Mouse (Mus musculus) mature B cell (primary cell): ENCODE data around the gene Rnf113a1.
"Not testable (repeated sequence)": the region's sequence is repeated elsewhere in the genome, so short reads cannot be mapped to it uniquely, and the experiment has no call there.

Experiments
- in situ Hi-C: fragments of 300-500 bp; cut with MboI; formaldehyde crosslinking; loops from 2 replicates; pipeline ENCODE4 v1.14.3; 2019

The Rnf113a1 gene

DNA sequence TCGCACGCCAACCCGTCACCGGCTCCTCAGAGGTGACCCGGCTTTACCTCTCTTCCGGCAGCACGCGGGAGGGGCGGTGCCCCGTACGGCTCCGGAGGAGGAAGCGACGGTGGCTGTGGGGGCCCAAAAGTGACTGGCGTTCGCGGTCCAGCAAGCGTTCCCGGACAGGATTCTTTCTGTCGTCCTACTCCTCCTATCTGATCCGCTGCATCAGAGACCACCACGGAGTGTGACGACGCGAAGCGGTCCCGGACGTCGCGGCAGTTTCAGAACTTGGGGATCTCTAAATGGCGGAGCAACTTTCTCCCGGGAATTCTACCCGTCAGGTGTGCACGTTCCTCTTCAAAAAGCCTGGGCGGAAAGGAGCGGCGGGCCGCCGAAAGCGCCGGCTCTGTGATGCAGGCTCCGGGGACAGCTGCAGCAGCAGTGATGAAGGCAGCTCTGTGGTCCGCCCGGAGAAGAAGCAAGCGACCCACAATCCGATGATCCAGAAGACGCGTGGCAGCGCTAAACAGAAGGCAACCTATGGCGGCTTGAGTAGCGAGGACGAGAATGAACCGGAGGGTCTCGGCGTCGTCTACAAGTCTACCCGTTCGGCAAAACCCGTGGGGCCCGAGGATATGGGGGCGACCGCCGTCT lies at the start of gene Rnf113a1, which contains the start of gene Ndufa1:
TSS of gene Rnf113a1 (plus strand) at position 141 of the 639 bp plus-strand sequence.
TSS of gene Ndufa1 (minus strand) at position 59 of the 639 bp plus-strand sequence.
- in situ Hi-C loops, result no loop called here

DNA sequence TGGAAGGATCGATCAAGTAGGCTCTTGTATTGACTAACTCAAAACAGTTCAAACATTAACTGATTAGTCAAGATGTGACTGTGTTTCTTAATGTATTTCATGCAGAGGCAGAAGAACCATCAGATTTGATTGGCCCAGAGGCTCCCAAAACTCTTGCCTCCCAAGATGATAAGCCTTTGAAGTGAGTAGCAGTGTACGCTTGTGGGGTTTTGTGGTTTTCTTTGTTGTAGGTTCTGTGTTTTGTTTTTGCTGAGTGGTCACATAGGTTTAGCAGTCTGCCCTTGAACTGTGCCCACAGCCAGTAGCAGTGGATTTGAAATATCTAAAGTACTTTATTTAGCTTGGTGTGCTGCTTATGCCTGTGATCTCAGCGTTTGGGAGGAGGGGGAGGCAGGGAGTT lies 49.3 kb upstream of the Rnf113a1 start:
- in situ Hi-C loops, result no loop called here

DNA sequence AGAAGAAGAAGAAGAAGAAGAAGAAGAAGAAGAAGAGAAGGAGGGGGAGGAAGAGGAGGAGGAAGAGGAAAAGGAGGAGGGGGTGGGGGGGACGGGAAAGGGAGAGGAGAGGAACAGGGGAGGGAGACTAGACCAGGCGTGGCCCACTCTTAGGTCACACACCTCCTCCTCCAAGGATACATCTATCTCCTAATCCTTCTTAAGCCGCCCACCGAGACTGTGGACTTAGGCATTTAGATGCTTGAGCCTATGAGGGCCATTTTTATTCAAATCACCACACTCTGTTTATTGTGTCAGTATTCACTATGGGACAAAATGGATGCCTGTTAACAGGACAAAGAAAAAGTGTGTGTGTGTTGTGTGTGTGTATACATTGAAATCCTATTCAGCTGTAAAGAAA lies 46.5 kb upstream of the Rnf113a1 start:
- in situ Hi-C loops, result not testable (repeated sequence)

- in situ Hi-C loops, result no loop called here
Measured at GRCm38 (mm10) chrX:37144954-37145353, 46.1 kb upstream of the Rnf113a1 start.

- in situ Hi-C loops, result no loop called here
Measured at GRCm38 (mm10) chrX:37157839-37158238, 33.2 kb upstream of the Rnf113a1 start.

- in situ Hi-C loops, result no loop called here
Measured at GRCm38 (mm10) chrX:37161169-37161568, 29.9 kb upstream of the Rnf113a1 start.

DNA sequence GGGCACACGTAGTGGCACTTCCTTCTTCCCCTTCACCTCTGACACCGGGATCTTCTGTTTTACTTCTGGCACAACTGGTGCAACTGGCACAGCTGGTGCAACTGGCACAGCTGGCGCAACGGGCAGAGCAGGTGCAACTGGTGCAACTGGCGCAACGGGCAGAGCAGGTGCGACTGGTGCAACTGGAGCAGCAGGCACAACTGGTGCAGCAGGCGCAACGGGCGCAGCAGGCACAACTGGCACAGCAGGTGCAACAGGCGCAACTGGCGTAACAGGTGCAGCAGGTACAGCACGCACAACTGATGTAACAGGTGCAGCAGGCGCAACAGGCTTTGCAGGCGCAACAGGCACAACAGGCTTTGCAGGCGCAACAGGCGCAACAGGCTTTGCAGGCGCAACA lies 27.9 kb upstream of the Rnf113a1 start:
- in situ Hi-C loops, result no loop called here

GRCm38 (mm10) chrX:37167085-37167484 lies 24.0 kb upstream of the Rnf113a1 start:
- in situ Hi-C loops, result no loop called here

GRCm38 (mm10) chrX:37168742-37169141 lies 22.3 kb upstream of the Rnf113a1 start, which contains the start of gene Akap14:
Gene Akap14, minus strand, starts transcription at chrX:37168842.
- in situ Hi-C loops, result no loop called here

GRCm38 (mm10) chrX:37184401-37184800 lies 6.6 kb upstream of the Rnf113a1 start:
- in situ Hi-C loops, result not testable (repeated sequence)

DNA sequence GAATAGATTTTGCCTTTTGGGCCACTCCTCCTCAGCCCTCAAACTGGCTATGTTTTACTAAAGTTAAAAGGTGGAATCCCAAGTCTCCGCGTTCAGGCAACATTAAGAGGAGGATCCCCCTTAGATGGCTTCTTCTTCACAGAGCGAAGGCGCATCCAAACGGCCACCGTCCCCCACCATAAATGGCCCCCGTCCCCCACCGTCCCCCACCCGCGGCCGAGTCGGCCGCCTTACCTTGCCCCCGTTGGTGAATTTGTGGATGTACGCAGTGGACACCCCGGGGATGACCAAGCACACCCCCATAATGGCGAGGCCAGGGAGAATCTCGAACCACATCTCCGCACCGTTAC lies 315 bp upstream of the Rnf113a1 start:
- in situ Hi-C loops, result no loop called here

GRCm38 (mm10) chrX:37191744-37192379 lies 817 bp downstream of the Rnf113a1 start:
- in situ Hi-C loops, result no loop called here

GRCm38 (mm10) chrX:37198676-37199075 lies 7.6 kb downstream of the Rnf113a1 start:
- in situ Hi-C loops, result no loop called here

DNA sequence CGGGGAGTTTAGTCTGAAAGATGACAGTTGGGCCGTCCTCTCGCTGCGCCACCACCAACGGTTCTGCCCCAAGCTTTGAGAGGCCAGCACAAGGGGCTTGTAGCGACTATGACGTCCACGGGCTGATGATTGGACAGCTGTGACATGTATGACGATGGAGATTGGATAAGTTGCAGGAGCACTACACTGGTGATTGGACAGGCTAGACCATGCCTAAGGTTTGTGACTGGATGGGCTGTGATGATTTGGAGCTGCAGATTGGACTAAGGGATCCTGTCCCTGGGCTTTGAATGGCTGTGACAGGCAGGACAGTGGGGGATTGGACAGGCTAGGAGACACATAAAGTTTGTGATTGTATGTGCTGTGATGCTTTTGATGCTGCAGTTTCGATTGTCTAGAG lies 19.9 kb downstream of the Rnf113a1 start, which contains the start of gene Gm9:
TSS of gene Gm9 (minus strand) at position 101 of the 400 bp plus-strand sequence.
- in situ Hi-C loops, result no loop called here

DNA sequence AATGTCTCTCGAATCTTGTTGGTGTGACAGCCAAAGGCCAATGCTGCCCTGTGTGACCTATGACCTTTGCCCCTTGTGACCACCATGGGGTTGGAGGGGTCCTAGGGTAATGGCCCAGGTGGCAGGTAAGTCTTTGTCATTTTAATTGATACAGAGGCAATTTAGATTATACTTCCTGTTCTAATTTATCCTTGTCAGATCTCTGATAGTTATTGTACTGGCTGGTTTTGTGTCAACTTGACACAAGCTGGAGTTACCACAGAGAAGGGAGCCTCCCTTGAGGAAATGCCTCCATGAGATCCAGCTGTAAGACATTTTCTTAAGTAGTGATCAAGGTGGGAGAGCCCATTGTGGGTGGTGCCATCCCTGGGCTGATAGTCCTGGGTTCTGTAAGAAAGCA lies 31.1 kb downstream of the Rnf113a1 start, which contains the start of gene Rhox1:
TSS of gene Rhox1 (minus strand) at position 101 of the 400 bp plus-strand sequence.
- in situ Hi-C loops, result not testable (repeated sequence)
